Mouse (Mus musculus) midbrain, embryonic 15.5 days (tissue): ENCODE data around the gene Siglece. TPM values are rescaled to one million over a fixed set of nuclear protein-coding genes. Genes with fewer than 3 reads are reported as not detected.
A peak's percentile ranks its signal among the peaks of the same experiment; 100 is the strongest.
"Not testable (repeated sequence)": the region's sequence is repeated elsewhere in the genome, so short reads cannot be mapped to it uniquely, and the experiment has no call there.

Source experiments
- ATAC-seq: fragments of 200-750 bp; cut with Nextera tagmentation; replicated peaks from 2 replicates; pipeline ENCODE4 v1.8.0; 2017; ENCODE audit warnings: moderate TSS enrichment
- H3K27ac ChIP-seq: fragments of 300-500 bp; sonication (generic); 2 replicates; pipeline ENCODE4 v1.5.1; 2015; ENCODE audit warnings: mild to moderate bottlenecking, inconsistent platforms
- H3K27me3 ChIP-seq: fragments of 300-500 bp; sonication (generic); replicated peaks from 2 replicates; pipeline ENCODE4 v1.6.1; 2015; ENCODE audit warnings: inconsistent platforms
- H3K36me3 ChIP-seq: fragments of 300-500 bp; sonication (generic); replicated peaks from 2 replicates; pipeline ENCODE4 v1.6.1; 2015; ENCODE audit warnings: inconsistent platforms
- H3K4me1 ChIP-seq: fragments of 300-500 bp; sonication (generic); 2 replicates; pipeline ENCODE4 v1.6.1; 2015; ENCODE audit warnings: inconsistent platforms
- H3K4me2 ChIP-seq: fragments of 300-500 bp; sonication (generic); 2 replicates; pipeline ENCODE4 v1.6.1; 2015; ENCODE audit warnings: inconsistent platforms, mild to moderate bottlenecking, moderate library complexity
- H3K4me3 ChIP-seq: fragments of 300-500 bp; sonication (generic); 2 replicates; pipeline ENCODE4 v1.5.1; 2015; ENCODE audit warnings: mild to moderate bottlenecking, inconsistent platforms
- H3K9ac ChIP-seq: fragments of 300-500 bp; sonication (generic); 2 replicates; pipeline ENCODE4 v1.6.1; 2015; ENCODE audit warnings: mild to moderate bottlenecking, inconsistent platforms
- H3K9me3 ChIP-seq: fragments of 300-500 bp; sonication (generic); 2 replicates; pipeline ENCODE4 v1.6.1; 2016; ENCODE audit warnings: inconsistent platforms
- WGBS: fragments of 180-500 bp; shearing (Covaris S2); methylation state at CpG from one replicate; pipeline ENCODE4 v1.1.7; 2015; ENCODE audit warnings: mixed read lengths; 5-methylcytosine and 5-hydroxymethylcytosine counted together
- polyA plus RNA-seq: library from polyadenylated mRNA; unstranded; fragments of >200 nt; fragmentation: Nextera tagmentation; extraction: Ambion mirVana; gene quantifications from 2 replicates; pipeline ENCODE4 v1.2.1, GENCODE M21; 2015

The Siglece gene
- 0.47 and 0.53 TPM in 2 replicates for polyA plus RNA-seq

DNA sequence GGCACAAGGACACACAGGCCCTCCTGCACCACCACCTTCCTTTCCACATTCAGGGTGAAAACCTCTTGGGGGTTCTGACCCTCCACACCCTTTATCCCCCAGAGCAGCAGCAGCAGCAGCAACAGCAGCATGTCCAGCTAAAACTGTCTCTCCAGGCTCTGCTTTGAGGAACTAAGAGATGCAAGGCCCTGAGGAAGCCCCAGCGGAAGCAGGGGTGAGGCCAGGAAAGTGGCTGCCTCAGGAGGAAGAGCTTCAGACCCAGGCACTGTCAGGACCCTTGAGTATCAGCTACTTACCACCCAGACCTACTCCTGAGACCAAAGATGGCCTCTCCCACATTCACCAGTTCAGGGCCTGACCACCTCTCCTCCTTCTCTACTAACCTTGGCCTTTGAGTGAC is at the start of gene Siglece:
Siglece (minus strand) TSS at position 160 of the 400 bp plus-strand sequence.
- Histone ChIP-seq H3K27me3 (no peaks in the 10 kb centered on the region), H3K9me3 (no peaks in the 10 kb centered on the region), H3K4me3 (no peak within 1 kb of the TSS), H3K36me3 (no peaks in the 10 kb centered on the region), H3K4me2 (no peak within 1 kb of the TSS), H3K27ac (no peak within 1 kb of the TSS), H3K4me1 (no peaks in the 10 kb centered on the region), H3K9ac (no peak within 1 kb of the TSS)
- WGBS: 65% methylated on average over 1 of the region's 1 CpGs
- no peak for ATAC-seq

DNA sequence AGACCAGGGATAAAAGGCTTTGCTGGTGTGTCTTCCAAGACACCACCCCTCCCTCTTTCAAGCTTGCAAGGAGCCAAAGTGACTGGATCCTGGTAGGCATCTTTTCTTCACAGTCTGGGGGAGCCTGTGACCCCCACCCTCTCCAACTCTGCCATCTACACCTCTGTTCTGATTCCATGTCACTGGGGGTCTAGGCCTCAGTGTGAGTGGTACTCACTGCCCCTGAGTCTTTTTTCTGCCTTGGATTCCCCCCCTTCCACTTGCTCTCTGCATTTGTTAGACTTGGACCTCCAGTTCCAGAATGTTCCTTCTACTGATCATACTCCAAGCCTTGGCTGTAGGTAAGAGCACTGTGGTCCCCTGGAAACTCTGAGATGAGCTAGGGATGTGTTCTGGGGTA is 30.2 kb upstream of the Siglece start, which contains the start of gene Klk14:
Klk14 (plus strand) TSS at position 301 of the 400 bp plus-strand sequence.
- Histone ChIP-seq H3K27ac (no peak within 1 kb of the TSS), H3K9ac (no peak within 1 kb of the TSS), H3K4me2 (no peak within 1 kb of the TSS), H3K9me3 (no peaks in the 10 kb centered on the region), H3K4me1 (no peaks in the 10 kb centered on the region), H3K4me3 (no peak within 1 kb of the TSS), H3K27me3 (no peaks in the 10 kb centered on the region), H3K36me3 (no peaks in the 10 kb centered on the region)
- no peak for ATAC-seq

DNA sequence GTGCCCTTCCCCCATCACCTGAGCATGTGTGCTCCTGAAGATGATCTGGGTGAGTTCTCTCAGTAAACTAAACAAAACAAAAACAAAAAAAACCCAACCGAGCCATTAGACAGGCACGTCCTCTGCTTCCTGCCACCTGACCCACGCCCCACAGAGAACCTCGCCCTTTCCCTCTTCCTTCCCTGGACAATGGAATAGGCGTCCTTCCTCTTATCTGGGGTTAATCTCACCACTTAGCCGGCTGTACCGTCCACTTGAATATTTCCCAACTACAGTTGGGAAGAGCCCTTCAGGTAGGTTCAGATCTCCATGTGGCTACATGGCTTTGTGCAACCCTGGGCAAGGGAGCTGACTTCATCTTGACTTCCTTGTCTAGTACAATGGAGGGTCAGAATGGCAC is 25.1 kb upstream of the Siglece start:
- Histone ChIP-seq H3K9ac (no peak overlapping the region), H3K4me3 (no peak overlapping the region), H3K27me3 (no peaks in the 10 kb centered on the region), H3K9me3 (no peaks in the 10 kb centered on the region), H3K36me3 (no peaks in the 10 kb centered on the region), H3K27ac (no peak overlapping the region), H3K4me2 (no peak overlapping the region), H3K4me1 (no peaks in the 10 kb centered on the region)
- ATAC-seq: no peak
- WGBS: 73% methylated on average over 7 of the region's 7 CpGs

DNA sequence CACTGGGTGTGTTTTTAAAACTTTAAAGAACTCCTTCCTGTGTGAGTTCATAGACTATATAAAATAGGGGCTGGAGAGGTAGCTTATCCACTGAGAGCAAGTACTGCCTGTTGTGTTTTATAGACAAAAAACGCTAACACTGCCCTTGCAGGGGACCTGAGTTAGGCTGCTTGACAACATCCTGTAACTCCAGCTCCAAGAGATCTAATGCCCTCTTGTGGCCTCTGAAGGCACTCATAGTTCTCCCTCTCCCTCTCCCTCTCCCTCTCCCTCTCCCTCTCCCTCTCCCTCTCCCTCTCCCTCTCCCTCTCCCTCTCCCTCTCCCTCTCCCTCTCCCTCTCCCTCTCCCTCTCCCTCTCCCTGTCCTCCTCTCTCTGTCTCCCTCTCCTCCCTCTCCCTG is 22.6 kb upstream of the Siglece start:
- WGBS: 16% methylated on average over 1 of the region's 1 CpGs
- ATAC-seq, H3K9ac ChIP-seq, H3K36me3 ChIP-seq, H3K27ac ChIP-seq, H3K9me3 ChIP-seq, H3K4me2 ChIP-seq, H3K4me1 ChIP-seq, H3K4me3 ChIP-seq, H3K27me3 ChIP-seq: not testable (repeated sequence)

DNA sequence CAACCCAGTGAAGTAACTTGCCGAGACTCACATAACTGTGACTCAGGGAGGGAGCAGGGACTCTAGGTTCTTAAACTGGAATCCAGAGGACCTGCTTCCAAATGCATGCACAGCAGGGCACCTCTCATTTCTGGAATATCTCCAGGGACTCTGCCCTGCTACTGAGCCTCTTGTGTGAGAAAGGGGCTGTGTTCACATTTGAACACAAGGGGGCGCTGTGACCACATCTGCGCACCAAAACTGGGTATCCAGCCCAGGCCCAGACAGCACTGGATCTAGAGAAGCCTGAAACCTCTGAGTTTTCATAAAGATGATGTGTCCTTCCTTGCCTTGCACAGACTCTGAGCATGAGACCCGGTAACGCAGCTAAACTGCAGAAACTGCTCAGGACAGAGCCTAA is 21.0 kb upstream of the Siglece start:
- Histone ChIP-seq H3K4me1 (no peaks in the 10 kb centered on the region), H3K4me3 (no peak overlapping the region), H3K36me3 (peaks cover 23% of the 10 kb centered on the region), H3K9me3 (0 out of 2 replicates have a peak, but pooled peaks cover 6% of the 10 kb centered on the region), H3K4me2 (no peak overlapping the region), H3K9ac (no peak overlapping the region), H3K27me3 (no peaks in the 10 kb centered on the region), H3K27ac (no peak overlapping the region)
- ATAC-seq: peak; percentile 38; the same call in 1 of the 2 replicates
- 17% methylated on average over 5 of the region's 5 CpGs for WGBS

DNA sequence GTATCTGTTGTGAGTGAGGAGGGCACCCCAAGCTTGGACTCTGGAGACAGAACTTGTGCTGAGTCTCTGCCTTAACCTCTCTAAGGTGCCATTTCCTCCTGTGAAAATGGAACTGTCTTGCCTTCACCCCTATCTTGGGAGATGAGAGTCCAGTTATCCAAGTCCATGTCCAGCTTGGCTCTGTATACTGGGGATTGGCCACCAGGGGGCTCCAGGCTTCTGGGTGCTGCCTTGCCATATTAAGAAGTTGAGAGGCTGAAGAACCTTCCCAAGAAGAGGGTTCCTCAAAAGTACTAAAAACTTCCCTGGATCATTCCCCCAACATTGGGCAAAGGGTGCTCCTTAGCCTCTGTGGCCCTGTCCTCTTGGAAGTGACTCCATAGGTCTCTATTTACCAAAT is 18.6 kb upstream of the Siglece start:
- peaks cover 35% of the 10 kb centered on the region for H3K36me3 ChIP-seq
- H3K4me1 ChIP-seq: no peaks in the 10 kb centered on the region
- no peak for ATAC-seq
- no peak overlapping the region for H3K9ac ChIP-seq
- H3K4me2 ChIP-seq: no peak overlapping the region
- H3K9me3 ChIP-seq: 0 out of 2 replicates have a peak, but pooled peaks cover 6% of the 10 kb centered on the region
- H3K27me3 ChIP-seq: no peaks in the 10 kb centered on the region
- H3K4me3 ChIP-seq: no peak overlapping the region
- H3K27ac ChIP-seq: no peak overlapping the region

GRCm38 (mm10) chr7:43675091-43675490 is 15.1 kb upstream of the Siglece start:
- Histone ChIP-seq H3K4me2 (no peak overlapping the region), H3K9ac (no peak overlapping the region), H3K27ac (no peak overlapping the region), H3K36me3 (peaks cover 35% of the 10 kb centered on the region), H3K27me3 (no peaks in the 10 kb centered on the region), H3K4me3 (no peak overlapping the region), H3K4me1 (peaks cover 10% of the 10 kb centered on the region), H3K9me3 (0 out of 2 replicates have a peak, but pooled peaks cover 6% of the 10 kb centered on the region)
- 92% methylated on average over 32 of the region's 32 CpGs for WGBS
- no peak for ATAC-seq

DNA sequence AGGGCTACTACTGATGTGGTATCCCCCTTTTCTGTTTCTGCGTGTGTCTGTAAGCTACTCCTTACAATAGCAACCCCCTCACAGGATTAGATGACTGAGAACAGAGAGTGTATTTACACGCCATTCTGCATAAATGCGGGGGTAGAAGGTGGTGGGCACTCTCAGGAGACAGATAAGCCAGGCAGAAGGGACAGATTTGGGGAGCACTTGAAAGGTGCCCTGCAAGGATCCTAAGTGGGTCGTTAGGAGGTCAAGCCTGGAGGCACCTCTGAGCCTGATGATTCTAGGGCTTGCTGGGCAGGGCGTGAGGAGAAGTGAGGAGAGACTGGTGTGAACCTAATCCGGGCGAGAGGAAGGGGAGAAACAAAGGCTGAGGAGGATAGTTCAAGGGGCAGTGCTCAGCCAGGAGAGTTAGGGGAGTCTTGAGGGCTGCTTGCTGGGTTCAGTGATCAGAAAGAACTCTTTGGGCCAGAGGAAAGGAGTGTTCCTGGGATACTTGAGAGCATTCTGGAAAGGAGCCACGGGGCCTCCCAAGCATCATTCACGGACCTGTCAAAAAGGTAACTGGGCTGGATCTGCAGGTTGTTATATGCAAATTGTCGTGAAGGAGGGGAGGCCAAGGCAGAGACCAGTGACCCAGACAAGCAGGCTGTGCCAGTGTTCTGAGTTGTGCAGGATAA is 12.8 kb upstream of the Siglece start:
- peak overlapping the region; percentile 67 for H3K27ac ChIP-seq
- H3K36me3 ChIP-seq: peaks cover 30% of the 10 kb centered on the region
- ATAC-seq: peak; percentile 8
- H3K9ac ChIP-seq: peak overlapping the region; percentile 70
- 14% methylated on average over 10 of the region's 10 CpGs for WGBS
- H3K4me2 ChIP-seq: peak overlapping the region; percentile 84
- no peaks in the 10 kb centered on the region for H3K27me3 ChIP-seq
- peak overlapping the region; percentile 70 for H3K4me3 ChIP-seq
- H3K4me1 ChIP-seq: peaks cover 10% of the 10 kb centered on the region
- 0 out of 2 replicates have a peak, but pooled peaks cover 6% of the 10 kb centered on the region for H3K9me3 ChIP-seq

- Histone ChIP-seq H3K4me2 (peak within 1 kb of the TSS; percentile 84), H3K9ac (peak within 1 kb of the TSS; percentile 70), H3K4me3 (peak within 1 kb of the TSS; percentile 70), H3K27me3 (no peaks in the 10 kb centered on the region), H3K27ac (peak within 1 kb of the TSS; percentile 67), H3K36me3 (peaks cover 23% of the 10 kb centered on the region), H3K9me3 (0 out of 2 replicates have a peak, but pooled peaks cover 6% of the 10 kb centered on the region), H3K4me1 (peaks cover 10% of the 10 kb centered on the region)
- peak; percentile 96 for ATAC-seq
- under 1% methylated on average over 26 of the region's 26 CpGs for WGBS
These were observed 12.0 kb upstream of the Siglece start, which contains the start of gene Ctu1 for GRCm38 (mm10) chr7:43671809-43672580. Ctu1 (plus strand) TSS chr7:43672016.

DNA sequence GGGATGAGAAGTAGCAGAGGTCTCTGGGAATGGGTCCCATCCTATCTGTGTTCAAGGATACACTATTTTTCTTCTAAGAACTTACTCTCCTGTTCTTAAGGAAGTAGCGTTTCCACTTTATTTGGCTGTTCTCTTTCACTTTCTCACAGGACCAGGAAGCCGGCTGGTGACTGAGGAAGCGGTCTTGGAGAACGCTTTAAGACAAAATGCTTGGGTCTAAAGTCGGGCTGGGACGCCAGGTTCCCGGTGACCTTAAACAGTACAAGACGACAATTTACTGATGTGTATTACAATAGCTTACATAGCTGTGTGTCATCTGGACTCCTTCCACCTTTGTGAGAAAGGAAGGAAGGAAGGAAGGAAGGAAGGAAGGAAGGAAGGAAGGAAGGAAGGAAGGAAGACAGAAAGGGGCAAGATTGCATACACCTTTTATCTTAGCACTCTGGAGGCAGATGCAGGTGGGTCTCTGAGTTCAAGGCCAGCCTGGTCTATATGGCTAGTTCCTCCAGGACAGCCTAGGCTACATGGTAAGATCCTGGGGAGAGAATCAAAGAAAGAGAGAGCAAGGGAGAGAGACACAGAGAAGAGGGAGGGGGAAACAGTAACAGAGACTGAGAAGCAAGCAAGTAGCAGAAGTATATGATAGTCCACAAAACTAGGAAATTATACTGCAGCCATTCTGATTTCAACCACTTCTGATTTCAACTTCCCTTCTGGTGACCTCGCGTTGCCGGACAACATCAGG is 11.3 kb upstream of the Siglece start:
- H3K27me3 ChIP-seq: no peaks in the 10 kb centered on the region
- H3K9ac ChIP-seq: peak overlapping the region; percentile 33; the same call in 1 of the 2 replicates
- peak; percentile 72 for ATAC-seq
- H3K4me3 ChIP-seq: peak overlapping the region; percentile 70
- peaks cover 15% of the 10 kb centered on the region for H3K36me3 ChIP-seq
- peaks cover 10% of the 10 kb centered on the region for H3K4me1 ChIP-seq
- H3K4me2 ChIP-seq: peak overlapping the region; percentile 84
- 0 out of 2 replicates have a peak, but pooled peaks cover under 1% of the 10 kb centered on the region for H3K9me3 ChIP-seq
- peak overlapping the region; percentile 48 for H3K27ac ChIP-seq
- WGBS: 68% methylated on average over 11 of the region's 11 CpGs

DNA sequence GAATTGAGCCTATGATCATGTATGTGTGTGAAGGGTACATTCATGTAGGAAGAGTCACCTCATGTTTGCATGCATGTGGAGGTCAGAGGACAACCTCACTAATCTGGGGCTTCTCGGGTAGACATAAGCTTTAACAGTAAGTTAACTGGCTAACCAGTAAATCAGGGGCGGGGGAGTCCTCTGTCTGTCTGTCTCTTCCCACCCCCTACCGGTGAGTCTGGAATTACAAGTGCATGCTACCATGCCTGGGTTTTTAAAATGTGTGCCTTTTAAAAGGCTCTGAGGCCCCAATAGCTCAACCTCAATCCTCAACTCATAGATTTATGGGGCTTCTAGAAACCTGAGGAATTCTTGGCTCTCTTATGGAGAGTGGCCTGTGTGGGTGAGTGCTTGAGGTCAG is 8.6 kb upstream of the Siglece start:
- Histone ChIP-seq H3K4me3 (no peak overlapping the region), H3K4me1 (peaks cover 10% of the 10 kb centered on the region), H3K27me3 (no peaks in the 10 kb centered on the region), H3K4me2 (no peak overlapping the region), H3K9me3 (no peaks in the 10 kb centered on the region), H3K27ac (no peak overlapping the region), H3K9ac (no peak overlapping the region), H3K36me3 (no peaks in the 10 kb centered on the region)
- 13% methylated on average over 3 of the region's 3 CpGs for WGBS
- ATAC-seq: no peak

DNA sequence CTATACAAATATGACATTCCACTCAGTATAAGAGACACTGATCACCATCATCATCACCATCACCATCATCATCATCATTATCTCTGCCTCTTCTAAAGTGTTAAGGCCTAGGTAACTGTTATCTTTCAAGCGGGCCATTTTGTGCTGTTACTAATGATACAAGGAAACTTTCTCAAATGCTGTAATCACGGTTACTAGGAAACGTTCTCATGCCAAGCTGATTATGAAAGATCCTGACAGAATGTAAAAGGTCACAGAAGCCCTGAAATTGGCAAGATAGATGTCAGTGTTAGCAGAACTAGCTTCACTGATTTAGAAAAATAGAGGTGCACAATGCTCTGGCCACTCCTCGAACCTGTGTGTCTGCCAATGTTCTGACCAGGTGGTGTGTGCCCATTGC is 7.3 kb upstream of the Siglece start:
- H3K27me3 ChIP-seq, H3K36me3 ChIP-seq, H3K9me3 ChIP-seq, ATAC-seq, H3K4me3 ChIP-seq, H3K4me2 ChIP-seq, H3K9ac ChIP-seq, H3K27ac ChIP-seq, H3K4me1 ChIP-seq: not testable (repeated sequence)
- 95% methylated on average over 4 of the region's 4 CpGs for WGBS
